Mouse (Mus musculus) lung, adult 2 months (tissue): ENCODE data around the gene Scn4a. TPM values are rescaled to one million over a fixed set of nuclear protein-coding genes. Genes with fewer than 3 reads are reported as not detected.

Experiments
- DNase-seq: peaks from one replicate; pipeline ENCODE4 v3.0.0; 2022
- H3K4me1 ChIP-seq: fragments of 200-500 bp; 2 replicates; pipeline ENCODE4 v1.6.1; 2011; ENCODE audit warnings: low read length; ENCODE audit not compliant: control insufficient read depth, insufficient read depth
- H3K4me3 ChIP-seq: fragments of 200-500 bp; replicated peaks from 2 replicates; pipeline ENCODE3; 2011; ENCODE audit warnings: low read depth, mild to moderate bottlenecking, control low read depth, low read length; ENCODE audit errors: extremely low read depth
- CTCF ChIP-seq: fragments of 200-500 bp; IDR thresholded peaks from 2 replicates; pipeline ENCODE4 v1.5.1; 2011; ENCODE audit warnings: mild to moderate bottlenecking, low read length, control low read depth; ENCODE audit not compliant: insufficient read depth
- POLR2A ChIP-seq: fragments of 200-500 bp; IDR thresholded peaks from 2 replicates; pipeline ENCODE4 v1.6.1; 2011; ENCODE audit warnings: low read depth, mild to moderate bottlenecking, control low read depth, low read length, borderline replicate concordance; ENCODE audit errors: extremely low read depth
- WGBS: fragments of 180-500 bp; shearing (Covaris S2); methylation state at CpG from one replicate; pipeline ENCODE4 v1.1.7; 2018; 5-methylcytosine and 5-hydroxymethylcytosine counted together
- polyA plus RNA-seq: library from polyadenylated mRNA; depleted of rRNA; stranded (reverse); fragments of >200 nt; gene quantifications from 2 replicates; pipeline ENCODE4 v1.2.3, GENCODE M21; 2012

Gene Scn4a
- polyA plus RNA-seq, 1 experiment: 4.2 TPM

DNA sequence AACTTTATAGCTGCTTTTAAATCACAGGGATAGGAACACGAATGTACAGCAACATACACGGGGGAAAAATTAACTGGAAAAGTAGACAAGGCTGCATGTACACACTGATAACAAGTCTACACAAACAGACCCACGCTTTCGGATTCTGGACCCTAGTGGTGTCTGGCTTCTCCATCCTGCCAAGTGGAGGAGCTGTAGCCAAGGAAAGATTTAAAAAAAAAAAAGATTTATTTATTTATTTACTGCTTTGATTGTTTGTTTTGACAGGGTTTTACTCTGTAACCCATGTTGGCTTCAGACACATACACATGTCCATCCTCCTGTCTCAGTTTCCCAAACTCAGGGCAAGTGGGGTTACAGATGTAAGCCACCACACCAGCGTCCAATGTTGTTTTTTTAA, 45.7 kb downstream of the Scn4a start:
- 52% methylated on average over 5 of the region's 5 CpGs for WGBS
- Histone ChIP-seq H3K4me1 (no peaks in the 10 kb centered on the region), H3K4me3 (no peak overlapping the region)
- no peak for DNase-seq
- TF ChIP-seq CTCF (no peak), POLR2A (no peak)

DNA sequence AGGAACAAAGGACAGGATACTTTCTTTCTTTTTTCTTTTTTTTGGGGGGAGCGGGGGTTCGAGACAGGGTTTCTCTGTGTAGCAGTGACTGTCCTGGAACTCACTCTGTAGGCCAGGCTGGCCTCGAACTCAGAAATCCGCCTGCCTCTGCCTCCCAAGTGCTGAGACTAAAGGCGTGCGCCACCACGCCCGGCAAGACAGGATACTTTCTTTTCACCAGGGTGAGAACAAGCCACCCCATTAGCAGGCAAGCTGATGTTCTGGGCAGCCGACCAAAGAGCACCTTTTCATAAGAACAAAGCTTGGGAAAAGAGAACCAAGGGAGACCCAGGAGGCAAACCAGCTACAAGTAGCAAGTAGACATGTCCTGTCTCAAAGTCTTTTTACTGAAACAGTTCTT, 46.3 kb downstream of the Scn4a start:
- no peaks in the 10 kb centered on the region for H3K4me1 ChIP-seq
- WGBS: 87% methylated on average over 9 of the region's 9 CpGs
- TF ChIP-seq CTCF: no peak
- no peak for TF ChIP-seq POLR2A
- H3K4me3 ChIP-seq: no peak overlapping the region
- DNase-seq: no peak

GRCm38 (mm10) chr11:106306065-106306385, 47.1 kb downstream of the Scn4a start:
- DNase-seq: no peak
- WGBS: 83% methylated on average over 3 of the region's 3 CpGs

GRCm38 (mm10) chr11:106305348-106306064, 47.6 kb downstream of the Scn4a start:
- 67% methylated on average over 10 of the region's 10 CpGs for WGBS

More at GRCm38 (mm10) chr11:106306065-106306385, 47.1 kb downstream of the Scn4a start:
- Histone ChIP-seq H3K4me3 (no peak overlapping the region), H3K4me1 (no peaks in the 10 kb centered on the region)
- TF ChIP-seq CTCF: no peak
- no peak for TF ChIP-seq POLR2A

GRCm38 (mm10) chr11:106302634-106303033, 50.5 kb downstream of the Scn4a start:
- DNase-seq: peak; percentile 64
- Histone ChIP-seq H3K4me3 (no peak overlapping the region), H3K4me1 (no peaks in the 10 kb centered on the region)
- 9% methylated on average over 2 of the region's 2 CpGs for WGBS
- TF ChIP-seq POLR2A (no peak), CTCF (peak; percentile 91)

More at GRCm38 (mm10) chr11:106305348-106306064, 47.6 kb downstream of the Scn4a start:
- TF ChIP-seq CTCF (no peak), POLR2A (no peak)
- Histone ChIP-seq H3K4me1 (no peaks in the 10 kb centered on the region), H3K4me3 (no peak overlapping the region)
- no peak for DNase-seq

DNA sequence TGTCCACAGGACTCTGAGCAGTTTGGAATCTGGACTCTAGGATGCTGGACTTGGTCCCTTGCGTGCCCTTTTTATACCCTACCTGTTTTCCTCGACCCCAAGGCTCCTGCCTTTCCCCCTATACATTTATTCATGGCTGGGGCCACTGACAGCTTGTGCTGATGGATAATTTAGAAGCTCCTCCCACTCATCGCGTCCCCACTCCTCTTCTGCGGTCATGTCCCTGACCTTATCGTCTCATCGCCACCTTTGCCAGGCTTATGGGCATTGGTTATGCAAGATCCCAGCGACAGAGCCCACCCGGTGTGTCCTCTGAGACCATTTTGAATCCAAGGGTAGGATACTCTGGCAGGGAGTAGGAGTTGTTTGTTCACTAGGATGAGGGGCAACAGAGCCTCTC, 51.3 kb downstream of the Scn4a start, which contains the start of gene Gh:
Gene Gh (minus strand): TSS at position 101 of the 400 bp plus-strand sequence.
- 71% methylated on average over 9 of the region's 9 CpGs for WGBS
- no peak for DNase-seq
- no peak for TF ChIP-seq POLR2A
- TF ChIP-seq CTCF: no peak
- no peaks in the 10 kb centered on the region for H3K4me1 ChIP-seq
- no peak within 1 kb of the TSS for H3K4me3 ChIP-seq

GRCm38 (mm10) chr11:106291861-106292260, 61.2 kb downstream of the Scn4a start:
- peak; percentile 42 for DNase-seq
- 69% methylated on average over 2 of the region's 2 CpGs for WGBS
- TF ChIP-seq POLR2A (no peak), CTCF (0 out of 2 replicates have a peak, but pooled peaks have one; percentile 9)
- no peaks in the 10 kb centered on the region for H3K4me1 ChIP-seq
- no peak overlapping the region for H3K4me3 ChIP-seq

- 89% methylated on average over 5 of the region's 5 CpGs for WGBS
- DNase-seq: no peak
- no peaks in the 10 kb centered on the region for H3K4me1 ChIP-seq
- no peak for TF ChIP-seq CTCF
- H3K4me3 ChIP-seq: no peak overlapping the region
Observed at GRCm38 (mm10) chr11:106290376-106290775, 62.7 kb downstream of the Scn4a start.

DNA sequence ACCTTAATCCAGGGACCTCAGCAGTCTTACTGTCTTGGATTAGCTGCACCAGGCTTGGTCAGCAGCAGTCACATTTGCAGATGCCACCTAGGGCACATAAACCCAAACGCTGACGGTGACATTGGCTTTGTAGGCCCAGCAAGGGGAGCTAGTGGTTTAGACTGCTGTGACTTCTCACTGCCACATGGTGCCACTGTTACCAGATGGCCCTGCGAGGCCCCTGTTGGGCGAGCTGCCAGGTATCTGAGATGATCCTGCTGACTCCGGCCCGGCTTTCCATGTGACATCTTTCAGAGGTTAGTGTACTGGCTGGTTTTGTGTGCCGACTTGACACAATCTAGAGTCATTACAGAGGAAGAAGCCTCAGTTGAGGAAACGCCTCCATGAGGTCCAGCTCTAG, 63.7 kb downstream of the Scn4a start:
- WGBS: 27% methylated on average over 8 of the region's 8 CpGs
- no peaks in the 10 kb centered on the region for H3K4me1 ChIP-seq
- DNase-seq: no peak
- no peak overlapping the region for H3K4me3 ChIP-seq
- TF ChIP-seq POLR2A (no peak), CTCF (peak; percentile 18; the same call in 1 of the 2 replicates)

- no peaks in the 10 kb centered on the region for H3K4me1 ChIP-seq
- TF ChIP-seq POLR2A (no peak), CTCF (no peak)
- 44% methylated on average over 11 of the region's 11 CpGs for WGBS
Observed at GRCm38 (mm10) chr11:106286987-106287386, 66.1 kb downstream of the Scn4a start.

More at GRCm38 (mm10) chr11:106286987-106287386, 66.1 kb downstream of the Scn4a start:
- H3K4me3 ChIP-seq: no peak overlapping the region
- no peak for DNase-seq
